8 mouse cellular contexts compared by ENCODE assay signal in the genomic region with DNA sequence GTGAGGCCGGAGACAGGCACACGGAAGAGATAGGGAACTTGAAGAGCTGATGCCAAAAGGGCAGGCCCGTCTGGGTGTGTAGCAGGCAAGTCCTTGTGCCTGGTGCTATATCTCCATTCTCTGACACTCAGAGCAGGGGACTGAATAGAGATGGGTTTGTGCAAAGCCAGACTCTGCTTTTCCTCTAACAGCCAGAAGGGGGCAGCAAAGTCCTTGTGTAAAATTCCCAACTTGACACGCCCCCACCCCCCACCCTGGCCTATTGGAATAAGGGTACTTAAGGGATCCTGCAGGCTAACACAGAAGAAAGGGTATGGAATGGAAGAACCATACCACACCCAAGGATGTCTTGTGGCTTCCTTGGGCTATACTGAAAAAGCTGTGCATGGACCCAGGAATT. TPM values are rescaled to one million over a fixed set of nuclear protein-coding genes. Genes with fewer than 3 reads are reported as not detected.
A peak's percentile ranks its signal among the peaks of the same experiment; 100 is the strongest.
DNase-seq lines count a peak whose midpoint lies in the region; ATAC-seq lines count a peak whose summit lies in the region.

No protein-coding gene starts in this region.

- peaks cover 17% of the 10 kb centered on the region for H3K4me1 ChIP-seq in embryonic facial prominence, embryonic 14.5 days (ENCODE audit: control insufficient read depth, insufficient read depth, low read length)
- H3K4me1 ChIP-seq in hindbrain, embryonic 11.5 days (replicated peaks; ENCODE audit: control insufficient read depth, insufficient read depth, low read length), result 0 out of 2 replicates have a peak, but pooled peaks cover 4% of the 10 kb centered on the region
- peaks cover 31% of the 10 kb centered on the region for H3K4me1 ChIP-seq in midbrain, embryonic 10.5 days

- H3K4me2 ChIP-seq in embryonic facial prominence, embryonic 14.5 days (ENCODE audit: low read depth, low read length), result no peak overlapping the region; the same call in 1 of the 2 replicates
- H3K4me2 ChIP-seq in hindbrain, embryonic 11.5 days (replicated peaks; ENCODE audit: low read depth, low read length), result no peak overlapping the region

- peak; percentile 41 for ATAC-seq in embryonic facial prominence, embryonic 14.5 days (ENCODE audit: low read depth)
- peak; percentile 43 for ATAC-seq in hindbrain, embryonic 11.5 days (ENCODE audit: low FRiP score)

- DNase-seq in adrenal gland, adult 18-20 months (ENCODE audit: low spot score in 2 of 2), result peak; percentile 45 to 47
- DNase-seq in adrenal gland, postnatal 4 days (ENCODE audit: low spot score in 2 of 2), result no peak
- peak; percentile 35 for DNase-seq in adrenal gland, postnatal 25 days
- peak; percentile 84 for DNase-seq in embryonic facial prominence, embryonic 14.5 days (ENCODE audit: low spot score)
- peak; percentile 89 for DNase-seq in hindbrain, embryonic 11.5 days (ENCODE audit: low spot score)
- peak; percentile 65 to 78 for DNase-seq in layer of hippocampus, postnatal 14 days (ENCODE audit: low spot score in 2 of 2)
- peak; percentile 66 for DNase-seq in midbrain, embryonic 10.5 days (ENCODE audit: low spot score)
- peak; percentile 79 for DNase-seq in telencephalon, adult 2 months (ENCODE audit: low read depth, low spot score)

- no peak overlapping the region for H3K9ac ChIP-seq in embryonic facial prominence, embryonic 14.5 days (ENCODE audit: low read depth, low read length)
- no peak overlapping the region for H3K9ac ChIP-seq in hindbrain, embryonic 11.5 days (ENCODE audit: low read depth, low read length)

- H3K4me3 ChIP-seq in embryonic facial prominence, embryonic 14.5 days (ENCODE audit: low read depth, low read length), result no peak overlapping the region
- no peak overlapping the region for H3K4me3 ChIP-seq in hindbrain, embryonic 11.5 days (ENCODE audit: low read depth, low read length)
- no peak overlapping the region for H3K4me3 ChIP-seq in midbrain, embryonic 10.5 days

- 12% methylated on average over 4 of the region's 4 CpGs for WGBS in embryonic facial prominence, embryonic 14.5 days
- WGBS in hindbrain, embryonic 11.5 days, result 12% methylated on average over 4 of the region's 4 CpGs
- WGBS in midbrain, embryonic 10.5 days, result 11% methylated on average over 4 of the region's 4 CpGs

- no peaks in the 10 kb centered on the region for H3K27me3 ChIP-seq in embryonic facial prominence, embryonic 14.5 days (replicated peaks; ENCODE audit: control insufficient read depth, insufficient read depth, low read length)
- H3K27me3 ChIP-seq in hindbrain, embryonic 11.5 days (ENCODE audit: control insufficient read depth, insufficient read depth, low read length), result no peaks in the 10 kb centered on the region
- peaks cover 29% of the 10 kb centered on the region; the same call in 1 of the 2 replicates for H3K27me3 ChIP-seq in midbrain, embryonic 10.5 days (ENCODE audit: low read depth, poor library complexity, severe bottlenecking)

- H3K27ac ChIP-seq in embryonic facial prominence, embryonic 14.5 days (replicated peaks; ENCODE audit: low read depth, low read length), result no peak overlapping the region
- no peak overlapping the region for H3K27ac ChIP-seq in hindbrain, embryonic 11.5 days (ENCODE audit: low read depth, low read length)
- H3K27ac ChIP-seq in midbrain, embryonic 10.5 days (replicated peaks), result no peak overlapping the region

- H3K9me3 ChIP-seq in embryonic facial prominence, embryonic 14.5 days (ENCODE audit: control insufficient read depth, low read length), result no peaks in the 10 kb centered on the region
- H3K9me3 ChIP-seq in hindbrain, embryonic 11.5 days (ENCODE audit: control insufficient read depth, low read length), result no peaks in the 10 kb centered on the region
- no peaks in the 10 kb centered on the region for H3K9me3 ChIP-seq in midbrain, embryonic 10.5 days (replicated peaks)

- no peaks in the 10 kb centered on the region for H3K36me3 ChIP-seq in embryonic facial prominence, embryonic 14.5 days (ENCODE audit: control insufficient read depth, insufficient read depth, low read length)
- no peaks in the 10 kb centered on the region for H3K36me3 ChIP-seq in hindbrain, embryonic 11.5 days (ENCODE audit: control insufficient read depth, insufficient read depth, low read length)
- no peaks in the 10 kb centered on the region for H3K36me3 ChIP-seq in midbrain, embryonic 10.5 days

RNA-seq across cellular contexts. Expression of a gene that starts 22.5 kb away (rescaled TPM):
- total RNA-seq in adrenal gland, adult 18-20 months (2021), result 1 to 10 TPM; 4.6 to 4.7 TPM
- 1 to 10 TPM; 7.8 TPM for total RNA-seq in adrenal gland, postnatal 4 days (2021)
- 6.2 and 7.7 TPM in 2 replicates for total RNA-seq in adrenal gland, postnatal 25 days (2021)
- polyA plus RNA-seq in embryonic facial prominence, embryonic 14.5 days (2014; fragmentation: Nextera tagmentation; extraction: Ambion mirVana), result 10.8 and 12.9 TPM in 2 replicates
- 17.1 and 18.1 TPM in 2 replicates for polyA plus RNA-seq in hindbrain, embryonic 11.5 days (2014; fragmentation: Nextera tagmentation; extraction: Ambion mirVana)
- total RNA-seq in layer of hippocampus, postnatal 14 days (2021), result 1 to 10 TPM; 4.3 to 5.0 TPM
- 21.3 and 22.1 TPM in 2 replicates for polyA plus RNA-seq in midbrain, embryonic 10.5 days (2016; fragmentation: Nextera tagmentation; extraction: Ambion mirVana)

RNA-seq across cellular contexts. Expression of a gene that starts 30.9 kb away (rescaled TPM):
- total RNA-seq in adrenal gland, adult 18-20 months (2021), result 10 to 100 TPM; 28.9 to 31.6 TPM
- total RNA-seq in adrenal gland, postnatal 4 days (2021), result 10 to 100 TPM; 23.2 to 26.8 TPM
- 24.3 TPM in 2 replicates for total RNA-seq in adrenal gland, postnatal 25 days (2021)
- 1.1 and 1.5 TPM in 2 replicates for polyA plus RNA-seq in embryonic facial prominence, embryonic 14.5 days (2014; fragmentation: Nextera tagmentation; extraction: Ambion mirVana)
- 0.97 and 2.3 TPM in 2 replicates for polyA plus RNA-seq in hindbrain, embryonic 11.5 days (2014; fragmentation: Nextera tagmentation; extraction: Ambion mirVana)
- 100 to 1,000 TPM; 145 to 153 TPM for total RNA-seq in layer of hippocampus, postnatal 14 days (2021)
- 0.86 and 1.1 TPM in 2 replicates for polyA plus RNA-seq in midbrain, embryonic 10.5 days (2016; fragmentation: Nextera tagmentation; extraction: Ambion mirVana)

RNA-seq across cellular contexts. Expression of a gene that starts 39.5 kb away (rescaled TPM):
- 10 to 100 TPM; 14.1 to 18.7 TPM for total RNA-seq in adrenal gland, adult 18-20 months (2021)
- 10 to 100 TPM; 35.7 to 44.5 TPM for total RNA-seq in adrenal gland, postnatal 4 days (2021)
- total RNA-seq in adrenal gland, postnatal 25 days (2021), result 40.6 and 42.1 TPM in 2 replicates
- polyA plus RNA-seq in embryonic facial prominence, embryonic 14.5 days (2014; fragmentation: Nextera tagmentation; extraction: Ambion mirVana), result 12.5 and 13.1 TPM in 2 replicates
- 9.3 and 10.2 TPM in 2 replicates for polyA plus RNA-seq in hindbrain, embryonic 11.5 days (2014; fragmentation: Nextera tagmentation; extraction: Ambion mirVana)
- 10 to 100 TPM; 29.1 to 34.9 TPM for total RNA-seq in layer of hippocampus, postnatal 14 days (2021)
- 11.0 and 11.3 TPM in 2 replicates for polyA plus RNA-seq in midbrain, embryonic 10.5 days (2016; fragmentation: Nextera tagmentation; extraction: Ambion mirVana)

Comparison
In these comparisons a context has a peak if more than half of its experiments do, and no peak if none do; other contexts are left out.
1. DNase-seq: peak in adrenal gland, adult 18-20 months (2 of 2), adrenal gland, postnatal 25 days (single experiment), embryonic facial prominence, embryonic 14.5 days (single experiment), hindbrain, embryonic 11.5 days (single experiment), layer of hippocampus, postnatal 14 days (2 of 2), midbrain, embryonic 10.5 days (single experiment) and telencephalon, adult 2 months (single experiment); none in adrenal gland, postnatal 4 days (0 of 2).